Mouse (Mus musculus): Measurements from ENCODE around the gene Cltc.

GRCm38 (mm10) chr11:86675520-86675919 lies 81.8 kb downstream of the Cltc start:
- TF ChIP-seq CTCF (conservative IDR thresholded peaks at IDR 0.05; ENCODE audit: low read length) = no peak
- TF ChIP-seq POU5F1 (IDR thresholded peaks at IDR 0.05; ENCODE audit: borderline replicate concordance, low read length) = no peak
- TF ChIP-seq NANOG (IDR thresholded peaks at IDR 0.05; ENCODE audit: borderline replicate concordance, low read length) = no peak

All from E14TG2a.4 (cell line).